Mouse (Mus musculus) adrenal gland, postnatal 14 days (tissue): ENCODE results near the gene Uba2. TPM values are rescaled to one million over a fixed set of nuclear protein-coding genes. Genes with fewer than 3 reads are reported as not detected.

Experiments
- total RNA-seq: library from RNA; stranded (reverse); gene quantifications from 2 replicates; pipeline ENCODE4 v1.2.3, GENCODE M21; 2021

The Uba2 gene
- total RNA-seq, 1 experiment from 2014 or later: 80.4 TPM

Other genes with a start within 250 kb of the Uba2 start
- not detected in 2 replicates for gene Scgb2b26, start 224.6 kb downstream of the Uba2 start, total RNA-seq
- not detected in 2 replicates for gene Scgb2b27, start 155.7 kb downstream of the Uba2 start, total RNA-seq
- gene Scgb1b27, start 148.1 kb downstream of the Uba2 start, total RNA-seq: not detected in 2 replicates
- not detected in 2 replicates for gene Scgb1b30, start 74.2 kb downstream of the Uba2 start, total RNA-seq
- 27.3 and 29.2 TPM in 2 replicates for gene Wtip, start 36.3 kb downstream of the Uba2 start, total RNA-seq
- gene Pdcd2l, start 27.1 kb upstream of the Uba2 start, total RNA-seq: 19.0 and 22.2 TPM in 2 replicates
- gene Gpi1, start 60.7 kb upstream of the Uba2 start, total RNA-seq: 347 and 396 TPM in 2 replicates
- not detected in 2 replicates for gene Gm6096, start 81.4 kb upstream of the Uba2 start, total RNA-seq
- 103 and 156 TPM in 2 replicates for gene 4931406P16Rik, start 144.0 kb upstream of the Uba2 start, total RNA-seq
- 107 and 118 TPM in 2 replicates for gene Lsm14a, start 223.7 kb upstream of the Uba2 start, total RNA-seq